Mouse (Mus musculus) erythroid progenitor cell, adult 5-6 weeks (primary cell): ENCODE results near the gene Tmem63a. TPM values are rescaled to one million over a fixed set of nuclear protein-coding genes. Genes with fewer than 3 reads are reported as not detected.
A peak's percentile ranks its signal among the peaks of the same experiment; 100 is the strongest.

Experiments
- ATAC-seq: replicated peaks from 2 replicates; pipeline ENCODE4 v1.8.0; 2016; ENCODE audit warnings: moderate number of reproducible peaks, mild to moderate bottlenecking, moderate TSS enrichment, inconsistent platforms; ENCODE audit not compliant: poor library complexity, low FRiP score, severe bottlenecking
- total RNA-seq, 2 experiments: library from RNA; stranded (forward) in 1 of 2; stranded (reverse) in 1 of 2; fragments of 150-400 nt in 1 of 2; fragments of 186-747, 209-891 nt in 1 of 2; gene quantifications; 2 replicates each; pipeline versions ENCODE4 v1.2.3 to v1.2.4; 2015 to 2017; ENCODE audit warnings: low replicate concordance in 2 of 2

Tmem63a gene
- total RNA-seq, 2 experiments from 2014 or later: 18.1 to 24.7 TPM

GRCm38 (mm10) chr1:180952085-180952746, 10.1 kb downstream of the Tmem63a start:
- ATAC-seq: no peak

GRCm38 (mm10) chr1:180952808-180953207, 10.7 kb downstream of the Tmem63a start:
- no peak for ATAC-seq

GRCm38 (mm10) chr1:180956401-180956800, 14.3 kb downstream of the Tmem63a start:
- ATAC-seq: no peak

- no peak for ATAC-seq
Observed at GRCm38 (mm10) chr1:180956973-180957381, 14.8 kb downstream of the Tmem63a start.

- ATAC-seq: no peak
Observed at GRCm38 (mm10) chr1:180957989-180958388, 15.8 kb downstream of the Tmem63a start.

- no peak for ATAC-seq
Observed at GRCm38 (mm10) chr1:180958797-180959196, 16.7 kb downstream of the Tmem63a start.

- ATAC-seq: no peak
Observed at GRCm38 (mm10) chr1:180965786-180966185, 23.6 kb downstream of the Tmem63a start.

- ATAC-seq: no peak
Observed at GRCm38 (mm10) chr1:180966542-180966941, 24.4 kb downstream of the Tmem63a start.

- no peak for ATAC-seq
Observed at GRCm38 (mm10) chr1:180967261-180967660, 25.1 kb downstream of the Tmem63a start.

- ATAC-seq: no peak
Observed at GRCm38 (mm10) chr1:180972941-180973340, 30.8 kb downstream of the Tmem63a start.

- ATAC-seq: peak; percentile 70
Observed at GRCm38 (mm10) chr1:180974126-180974746, 32.1 kb downstream of the Tmem63a start.

GRCm38 (mm10) chr1:180976110-180976679, 34.1 kb downstream of the Tmem63a start:
- ATAC-seq: peak; percentile 65

GRCm38 (mm10) chr1:180979484-180980251, 37.5 kb downstream of the Tmem63a start:
- ATAC-seq: no peak

GRCm38 (mm10) chr1:180980464-180980863, 38.3 kb downstream of the Tmem63a start:
- ATAC-seq: peak; percentile 26; the same call in 1 of the 2 replicates

GRCm38 (mm10) chr1:180981298-180982046, 39.3 kb downstream of the Tmem63a start:
- ATAC-seq: peak; percentile 67

GRCm38 (mm10) chr1:180986701-180987100, 44.6 kb downstream of the Tmem63a start:
- ATAC-seq: no peak

- ATAC-seq: peak; percentile 80
Observed at GRCm38 (mm10) chr1:180987759-180988158, 45.6 kb downstream of the Tmem63a start.

GRCm38 (mm10) chr1:180990671-180991070, 48.5 kb downstream of the Tmem63a start:
- ATAC-seq: no peak

- ATAC-seq: no peak
Observed at GRCm38 (mm10) chr1:180992142-180992541, 50.0 kb downstream of the Tmem63a start.
